Mouse (Mus musculus) heart, adult 2 months (tissue): ENCODE data around the gene Pkp4. TPM values are rescaled to one million over a fixed set of nuclear protein-coding genes. Genes with fewer than 3 reads are reported as not detected.

Experiments
- DNase-seq, 2 experiments: peaks; one replicate each; pipeline ENCODE4 v3.0.0; 2021
- H3K27ac ChIP-seq: fragments of 200-600 bp; 2 replicates; pipeline ENCODE4 v1.8.1; 2022
- H3K27me3 ChIP-seq: fragments of 200-500 bp; 2 replicates; pipeline ENCODE4 v1.6.1; 2012; ENCODE audit warnings: mild to moderate bottlenecking, low read length, inconsistent platforms, mixed read lengths; ENCODE audit not compliant: control insufficient read depth, insufficient read depth
- H3K36me3 ChIP-seq: fragments of 200-500 bp; 2 replicates; pipeline ENCODE4 v1.6.1; 2012; ENCODE audit warnings: low read length, inconsistent platforms; ENCODE audit not compliant: control insufficient read depth, insufficient read depth
- H3K4me1 ChIP-seq: fragments of 200-500 bp; 2 replicates; pipeline ENCODE4 v1.6.1; 2011; ENCODE audit warnings: low read length; ENCODE audit not compliant: control insufficient read depth, insufficient read depth
- H3K4me3 ChIP-seq: fragments of 200-600 bp; 2 replicates; pipeline ENCODE4 v1.8.1; 2022
- H3K79me2 ChIP-seq: fragments of 200-500 bp; replicated peaks from 2 replicates; pipeline ENCODE4 v1.6.1; 2012; ENCODE audit warnings: mild to moderate bottlenecking, inconsistent platforms, low read length, moderate library complexity, mixed read lengths; ENCODE audit not compliant: control insufficient read depth, insufficient read depth
- H3K9ac ChIP-seq: fragments of 200-500 bp; 2 replicates; pipeline ENCODE4 v1.6.1; 2012; ENCODE audit warnings: low read depth, mild to moderate bottlenecking, control low read depth, inconsistent platforms, low read length, mixed read lengths
- CTCF ChIP-seq: fragments of 200-600 bp; IDR thresholded peaks from 2 replicates; pipeline ENCODE4 v1.8.1; 2022; ENCODE audit warnings: antibody characterized with exemption, mild to moderate bottlenecking, moderate library complexity
- EP300 ChIP-seq: fragments of 200-500 bp; IDR thresholded peaks from 2 replicates; pipeline ENCODE4 v1.6.1; 2011; ENCODE audit warnings: low read depth, low read length, control low read depth; ENCODE audit not compliant: insufficient read depth
- POLR2A ChIP-seq: fragments of 200-500 bp; IDR thresholded peaks from 2 replicates; pipeline ENCODE4 v1.6.1; 2011; ENCODE audit warnings: mild to moderate bottlenecking, low read depth, low read length, control low read depth; ENCODE audit not compliant: insufficient read depth
- WGBS: fragments of 180-500 bp; shearing (Covaris S2); methylation state at CpG from one replicate; pipeline ENCODE4 v1.1.7; 2018; 5-methylcytosine and 5-hydroxymethylcytosine counted together
- intact Hi-C: fragments of 180-260 bp; cut with DNase I; formaldehyde crosslinking; loops from one replicate; pipeline ENCODE4 v1.15.1; 2025
- polyA plus RNA-seq: library from polyadenylated mRNA; depleted of rRNA; stranded (reverse); fragments of >200 nt; gene quantifications from 2 replicates; pipeline ENCODE4 v1.2.3, GENCODE M21; 2012
- total RNA-seq, 2 experiments: library from RNA; stranded (reverse); gene quantifications; 2 replicates each; pipeline ENCODE4 v1.2.3; 2021

Pkp4 gene
- total and polyA plus RNA-seq, 3 experiments: 61.5 to 174 (median 152) TPM

DNA sequence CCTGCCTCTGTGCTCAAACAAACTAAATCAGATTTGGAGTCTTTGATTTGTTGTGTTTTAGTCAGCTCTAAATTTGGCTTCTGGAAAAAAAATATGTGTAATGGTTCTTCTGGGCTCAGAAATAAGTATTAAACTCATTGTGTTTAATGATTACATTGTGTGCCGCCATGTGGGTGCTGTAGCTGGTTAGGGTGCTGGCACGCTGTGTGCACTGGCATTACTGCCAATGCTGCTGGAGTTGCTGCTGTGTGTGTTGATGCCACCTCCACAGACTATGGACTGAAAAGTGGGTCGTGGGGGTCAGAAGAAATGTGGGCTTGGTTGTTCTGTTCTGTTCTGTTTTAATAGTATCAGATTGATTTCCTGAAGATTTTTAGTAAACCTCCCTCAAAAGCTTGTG lies 92.8 kb downstream of the Pkp4 start:
- no peak for DNase-seq
- Histone ChIP-seq H3K4me1 (no peaks in the 10 kb centered on the region; the same call in 1 of the 2 replicates), H3K36me3 (no peaks in the 10 kb centered on the region; the same call in 1 of the 2 replicates), H3K4me3 (no peak overlapping the region), H3K27ac (no peak overlapping the region), H3K27me3 (no peaks in the 10 kb centered on the region), H3K9ac (no peak overlapping the region), H3K79me2 (peaks cover 1% of the 10 kb centered on the region; the same call in 1 of the 2 replicates)
- 91% methylated on average over 3 of the region's 3 CpGs for WGBS
- intact Hi-C loops: no loop called here
- TF ChIP-seq POLR2A (no peak), CTCF (no peak), EP300 (no peak)

DNA sequence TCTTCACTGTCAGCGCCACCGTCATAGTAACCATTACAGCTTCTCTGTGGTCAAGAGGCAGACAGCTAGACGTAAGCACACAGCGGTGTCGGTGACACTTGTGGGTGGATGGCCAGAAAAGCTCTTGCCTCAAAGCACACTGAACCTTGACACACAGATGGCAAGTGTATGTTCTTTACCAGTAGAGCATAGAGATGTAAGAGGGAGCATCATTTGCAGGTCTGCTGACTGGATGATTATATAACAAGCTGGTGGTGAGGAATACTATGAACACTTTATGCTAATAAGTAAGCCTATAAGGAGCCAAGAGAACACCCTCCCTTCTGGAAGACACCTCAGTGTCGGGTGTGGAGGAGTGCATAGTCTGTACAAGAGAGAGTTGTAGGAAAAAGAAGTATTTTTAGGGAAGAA lies 98.2 kb downstream of the Pkp4 start:
- no peaks in the 10 kb centered on the region for H3K36me3 ChIP-seq
- no peaks in the 10 kb centered on the region for H3K79me2 ChIP-seq
- no peak for DNase-seq
- no peaks in the 10 kb centered on the region for H3K4me1 ChIP-seq
- WGBS: 92% methylated on average over 6 of the region's 6 CpGs
- no peak for TF ChIP-seq CTCF
- no peak for TF ChIP-seq POLR2A
- TF ChIP-seq EP300: no peak
- intact Hi-C loops: no loop called here
- H3K27ac ChIP-seq: no peak overlapping the region
- H3K9ac ChIP-seq: no peak overlapping the region
- H3K27me3 ChIP-seq: no peaks in the 10 kb centered on the region
- no peak overlapping the region for H3K4me3 ChIP-seq

DNA sequence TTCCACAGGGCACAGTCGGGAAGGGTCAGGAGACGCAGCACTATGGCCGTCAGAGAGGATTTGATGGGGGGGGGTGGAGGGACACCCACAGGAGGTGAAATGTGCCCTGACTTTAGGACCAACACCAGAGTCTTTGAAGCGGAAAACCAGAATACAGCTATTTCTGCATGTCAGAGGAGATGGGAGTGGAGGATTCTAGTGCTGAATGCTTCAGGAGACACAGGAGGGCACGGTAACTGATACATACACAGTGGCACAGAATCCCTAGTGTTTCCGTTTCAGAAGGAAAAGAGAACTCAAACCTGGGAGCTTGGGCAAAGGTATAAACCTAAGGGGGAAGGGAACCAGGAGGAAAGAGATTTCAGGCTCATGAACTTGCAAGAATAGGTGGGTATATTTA lies 98.7 kb downstream of the Pkp4 start:
- H3K9ac ChIP-seq: no peak overlapping the region
- DNase-seq: no peak
- TF ChIP-seq POLR2A (no peak), CTCF (no peak), EP300 (no peak)
- WGBS: 92% methylated on average over 6 of the region's 6 CpGs
- intact Hi-C loops: no loop called here
- H3K4me3 ChIP-seq: no peak overlapping the region
- H3K36me3 ChIP-seq: peaks cover 4% of the 10 kb centered on the region
- no peaks in the 10 kb centered on the region for H3K4me1 ChIP-seq
- H3K79me2 ChIP-seq: no peaks in the 10 kb centered on the region
- no peaks in the 10 kb centered on the region for H3K27me3 ChIP-seq
- no peak overlapping the region for H3K27ac ChIP-seq

DNA sequence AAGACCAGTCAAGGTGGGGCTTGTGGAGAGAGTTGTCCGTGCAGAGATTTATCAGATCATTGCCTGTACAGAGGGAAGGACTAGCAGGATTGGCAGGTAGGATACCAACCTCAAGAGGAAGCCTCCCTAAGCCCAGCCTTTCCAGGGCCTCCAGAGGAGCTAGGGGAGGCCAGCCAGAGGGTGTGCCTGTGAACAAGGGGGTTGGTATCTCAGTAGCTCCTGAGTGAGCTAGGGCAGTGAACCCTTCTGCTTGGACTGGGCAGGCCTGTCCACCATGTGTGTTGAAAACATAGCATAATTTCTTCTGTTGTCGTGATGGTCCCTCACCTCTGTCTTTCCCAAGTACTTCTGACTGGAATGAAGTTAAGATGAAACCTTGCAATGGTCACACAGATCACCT lies 100.6 kb downstream of the Pkp4 start:
- Histone ChIP-seq H3K9ac (no peak overlapping the region), H3K4me1 (peaks cover 2% of the 10 kb centered on the region; the same call in 1 of the 2 replicates), H3K27ac (no peak overlapping the region), H3K4me3 (no peak overlapping the region), H3K79me2 (no peaks in the 10 kb centered on the region), H3K27me3 (no peaks in the 10 kb centered on the region), H3K36me3 (peaks cover 4% of the 10 kb centered on the region)
- WGBS: 72% methylated on average over 2 of the region's 2 CpGs
- no peak for DNase-seq
- intact Hi-C loops: no loop called here
- TF ChIP-seq POLR2A (no peak), EP300 (no peak), CTCF (no peak)

DNA sequence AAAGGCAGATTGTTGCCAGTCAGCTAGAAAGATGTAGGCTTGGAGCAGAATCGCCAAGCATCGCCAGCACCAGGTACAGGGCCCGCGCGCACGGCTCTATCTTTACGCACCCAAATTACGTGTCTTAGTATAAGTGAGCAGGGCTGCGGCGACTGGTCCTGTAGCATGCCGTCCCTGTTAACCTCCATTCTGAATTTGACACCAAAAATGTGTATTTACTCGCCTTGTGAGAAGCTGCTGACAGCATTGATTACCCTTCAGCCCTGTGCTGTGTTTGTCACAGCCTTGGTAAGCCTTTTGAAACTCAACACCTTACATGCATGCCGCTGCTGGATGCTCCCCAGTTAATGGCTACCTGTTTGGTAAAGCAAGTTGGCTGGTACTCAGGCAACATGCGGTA lies 105.8 kb downstream of the Pkp4 start:
- Histone ChIP-seq H3K9ac (no peak overlapping the region), H3K36me3 (peaks cover 21% of the 10 kb centered on the region), H3K27me3 (no peaks in the 10 kb centered on the region), H3K27ac (no peak overlapping the region), H3K79me2 (peaks cover 1% of the 10 kb centered on the region; the same call in 1 of the 2 replicates), H3K4me1 (peaks cover 8% of the 10 kb centered on the region), H3K4me3 (no peak overlapping the region)
- intact Hi-C loops: no loop called here
- TF ChIP-seq POLR2A: no peak
- TF ChIP-seq EP300: no peak
- WGBS: 89% methylated on average over 14 of the region's 14 CpGs
- no peak for DNase-seq

DNA sequence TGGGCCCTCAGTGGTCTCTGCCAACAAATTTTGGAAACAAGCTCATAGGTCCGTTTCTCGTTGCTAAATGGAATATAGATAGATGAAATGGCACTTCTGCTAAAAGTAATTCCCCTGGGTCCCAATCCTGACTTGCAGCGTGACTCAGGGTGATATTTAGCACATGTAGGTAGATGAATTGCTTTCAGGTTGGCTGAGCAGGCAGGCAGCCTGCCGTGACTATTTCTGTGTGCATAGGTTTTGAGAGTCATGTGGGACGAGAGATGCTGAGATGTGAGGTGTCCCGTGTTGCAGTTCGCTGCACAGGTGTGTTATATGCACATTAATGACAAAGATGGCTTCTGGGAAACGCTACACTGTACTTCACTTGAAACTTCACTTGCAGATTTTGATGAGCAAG lies 111.2 kb downstream of the Pkp4 start:
- no peak overlapping the region for H3K9ac ChIP-seq

More for the DNA sequence above, 111.2 kb downstream of the Pkp4 start:
- intact Hi-C loops: no loop called here
- H3K4me3 ChIP-seq: no peak overlapping the region
- H3K4me1 ChIP-seq: peaks cover 10% of the 10 kb centered on the region
- peaks cover 17% of the 10 kb centered on the region for H3K36me3 ChIP-seq
- H3K27me3 ChIP-seq: no peaks in the 10 kb centered on the region
- 81% methylated on average over 8 of the region's 8 CpGs for WGBS
- DNase-seq: no peak
- H3K27ac ChIP-seq: no peak overlapping the region
- TF ChIP-seq CTCF: no peak
- TF ChIP-seq POLR2A: no peak
- no peak for TF ChIP-seq EP300
- peaks cover 1% of the 10 kb centered on the region; the same call in 1 of the 2 replicates for H3K79me2 ChIP-seq
